Mouse (Mus musculus) kidney, adult 9 months (tissue): ENCODE data around the gene Polr2j.

Experiments used
- DNase-seq: peaks from one replicate; pipeline ENCODE4 v3.0.0; 2022

Polr2j gene

DNA sequence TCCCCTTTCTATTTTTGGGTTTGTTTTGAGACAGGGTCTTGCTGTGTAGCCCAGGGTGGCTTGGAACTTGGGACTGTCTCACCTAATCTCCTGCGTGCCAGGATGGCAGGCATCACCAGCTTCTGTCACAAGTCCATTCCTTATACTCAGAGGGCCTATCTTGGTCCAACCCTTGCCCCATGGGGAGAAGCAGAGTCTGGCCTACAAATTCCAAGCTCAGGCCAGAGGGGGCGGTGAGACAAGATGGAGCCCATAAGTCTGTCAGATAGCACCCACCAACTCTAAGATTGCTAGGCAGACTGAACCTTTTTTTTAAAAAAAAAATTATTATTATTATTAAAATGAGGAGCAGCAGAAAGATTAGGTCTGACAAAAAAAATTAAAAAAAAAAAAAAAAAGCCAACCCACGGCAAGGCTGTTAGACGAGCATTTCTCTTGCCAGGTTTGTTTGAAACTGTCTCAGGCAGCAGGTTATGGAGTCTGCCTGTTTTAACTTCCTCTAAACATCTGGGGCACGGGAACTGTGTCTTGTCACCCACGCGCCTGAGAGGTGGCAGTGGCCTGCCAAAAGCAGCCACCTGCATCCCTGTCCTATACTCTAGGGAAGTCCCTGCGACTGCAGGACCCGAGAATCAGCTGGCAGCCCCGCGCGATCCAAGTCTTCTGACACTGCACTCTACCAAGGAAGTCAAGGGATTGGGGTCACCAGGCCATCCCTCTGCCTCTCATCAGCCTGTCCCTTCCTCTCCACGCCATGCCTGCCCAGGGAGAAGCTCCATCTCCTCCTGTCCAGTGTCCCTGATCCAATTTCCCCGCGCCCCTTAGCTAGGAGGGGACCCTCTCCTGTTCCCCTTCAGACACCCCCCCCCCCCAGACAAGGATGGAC is 53.4 kb downstream of the Polr2j start:
- peak; percentile 31 for DNase-seq

DNA sequence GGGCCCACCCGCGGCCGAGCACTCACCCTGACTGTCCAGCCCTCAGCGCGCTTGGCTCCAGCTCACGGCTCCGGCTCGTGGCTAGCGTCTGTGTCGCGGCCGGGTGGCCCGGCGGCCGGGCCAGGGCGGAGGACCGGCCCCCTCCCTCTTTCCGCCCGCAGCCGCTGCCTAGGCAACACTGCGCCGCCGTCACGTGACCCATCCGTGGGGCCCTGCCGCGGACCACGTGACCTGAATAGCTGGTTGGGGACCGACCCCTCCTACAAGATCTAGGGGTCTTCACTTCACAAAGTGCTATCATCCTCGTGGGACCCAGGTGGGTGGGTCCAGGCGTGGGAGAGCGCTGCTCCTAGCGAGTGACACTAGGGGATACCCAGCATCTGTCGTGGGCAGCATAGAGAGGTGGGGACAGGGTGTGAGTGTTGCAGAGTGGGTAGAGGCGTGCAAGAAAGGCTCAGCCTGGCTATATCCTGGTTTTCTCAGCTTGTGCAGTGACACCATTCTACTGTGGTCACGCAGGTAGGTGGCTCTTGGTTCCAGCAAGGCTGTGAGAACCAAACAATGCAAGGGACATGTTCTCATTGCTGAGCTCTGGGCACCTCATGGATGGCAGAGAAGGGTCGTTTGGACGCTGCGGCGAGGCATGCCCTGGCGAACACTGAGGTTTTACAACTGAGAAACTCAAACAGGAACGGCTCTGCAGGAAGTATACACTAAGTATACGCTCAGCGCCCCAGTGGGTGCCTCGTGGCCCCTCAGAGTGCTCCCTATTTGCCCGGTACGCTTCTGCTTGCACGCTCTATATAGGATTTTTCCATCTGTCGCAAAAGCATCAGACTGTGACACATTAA is 54.3 kb downstream of the Polr2j start, which contains the start of gene Orai2:
Orai2 (minus strand) TSS at position 202 of the 851 bp plus-strand sequence.
- DNase-seq, result peak; percentile 68

DNA sequence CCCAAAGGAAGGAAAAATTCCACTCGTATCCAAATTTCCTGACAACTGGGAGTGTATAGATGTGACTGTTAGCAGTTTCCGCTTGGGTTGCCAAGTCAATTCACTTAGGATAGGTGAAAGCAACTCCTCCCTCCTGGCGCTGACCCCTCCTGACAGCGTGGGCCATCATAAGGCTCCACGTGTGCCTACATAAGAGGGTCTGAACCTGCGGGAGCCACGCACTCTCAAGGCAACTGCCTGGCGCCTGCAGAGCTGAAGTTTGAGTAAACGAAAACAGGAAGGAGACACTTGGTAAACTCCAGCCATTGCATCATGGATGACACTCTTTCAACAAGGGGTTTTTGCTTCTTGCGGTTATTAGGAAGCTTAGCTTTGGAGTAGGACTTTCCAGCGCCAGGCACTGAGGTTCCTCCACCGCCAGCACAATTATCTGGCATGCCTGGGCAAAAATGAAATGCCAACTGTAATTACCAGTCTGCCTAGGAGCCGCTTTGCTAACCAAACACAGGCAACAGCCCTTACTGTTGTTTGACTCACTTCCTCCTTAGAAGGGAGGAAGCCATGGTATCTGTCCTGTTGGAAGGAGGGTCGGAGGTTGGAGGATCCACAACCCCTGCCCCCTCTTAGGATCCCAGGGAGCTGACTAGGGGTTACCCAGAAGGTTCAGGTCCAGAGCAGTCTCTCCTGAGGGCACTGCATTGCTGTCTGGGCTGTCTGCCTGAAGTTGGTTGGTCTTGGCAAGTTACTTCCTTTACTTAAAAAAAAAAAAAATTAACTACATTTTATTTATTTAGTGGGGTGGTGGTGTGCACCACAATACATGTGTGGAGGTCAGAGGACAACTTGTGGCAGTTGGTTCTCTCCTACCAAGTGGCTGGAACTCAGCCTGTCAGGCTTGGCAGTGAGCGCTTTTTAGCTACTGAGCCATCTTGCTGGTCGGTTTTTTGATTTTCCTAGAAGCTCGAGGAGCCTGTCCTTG is 55.2 kb downstream of the Polr2j start:
- peak; percentile 15 for DNase-seq
